Mouse (Mus musculus) liver, embryonic 14.5 days (tissue): ENCODE results near the gene Kat6b.

Source experiments
- CTCF ChIP-seq: IDR thresholded peaks from 2 replicates; pipeline ENCODE4 v1.5.1; 2016; ENCODE audit warnings: antibody characterized with exemption, low read depth, control low read depth
- EP300 ChIP-seq: IDR thresholded peaks from 2 replicates; pipeline ENCODE4 v1.6.1; 2016; ENCODE audit warnings: antibody characterized with exemption, low read depth

- TF ChIP-seq CTCF (no peak), EP300 (no peak)
Measured at GRCm38 (mm10) chr14:21550576-21550975, 69.3 kb downstream of the Kat6b start.
